Comparison of ENCODE assay signal across 9 mouse cellular contexts in the genomic region with DNA sequence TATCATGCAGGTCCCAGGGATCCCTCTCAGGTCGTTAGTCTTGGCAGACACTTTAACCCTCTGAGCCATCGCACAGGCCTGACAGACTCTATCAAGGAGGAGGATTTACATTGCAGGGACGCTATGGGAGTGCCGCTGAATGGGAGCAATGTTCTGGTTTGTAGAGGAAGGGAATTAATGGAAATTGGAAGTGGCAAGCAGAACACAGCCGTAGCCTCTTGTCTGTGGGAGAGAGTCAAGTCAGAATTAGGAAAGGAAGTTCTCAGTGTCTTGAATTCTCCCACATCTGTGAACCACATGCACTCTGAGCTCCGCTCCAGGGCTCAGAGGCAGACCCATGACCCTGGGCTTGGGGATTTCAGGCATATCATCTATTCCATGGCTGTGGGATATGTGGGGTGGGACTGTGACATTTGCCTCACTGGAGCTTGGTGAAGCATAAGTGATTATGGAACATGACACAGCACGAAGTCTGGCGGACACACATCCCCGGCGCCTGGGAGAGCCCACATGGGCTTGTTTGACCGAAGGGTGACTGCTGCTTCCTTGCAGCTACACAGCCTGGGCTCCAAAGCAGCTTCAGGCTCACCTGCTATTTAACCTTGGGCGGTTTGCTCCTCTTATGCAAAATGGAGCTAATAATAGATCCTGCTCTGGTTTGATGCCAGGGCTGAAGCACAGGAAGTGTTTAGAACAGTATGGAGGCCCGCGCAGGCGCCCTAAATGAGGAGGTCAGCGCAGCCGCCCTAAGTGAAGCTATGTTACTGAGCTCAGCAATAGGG.
DNase-seq lines count a peak whose midpoint lies in the region; ATAC-seq lines count a peak whose summit lies in the region.
"Had no signal": no experiment of that assay in that cellular context is flagged by ENCODE, and none has a peak within 500 bp of the region (broad histone marks: within the 10 kb centered on the region; RNA-seq: fewer than 3 reads in every experiment).

No protein-coding gene starts in this region.

- peak; percentile 39 for DNase-seq in gastrocnemius, adult 18-20 months (ENCODE audit: low spot score)
- no peak for DNase-seq in gastrocnemius, postnatal 25 days
- peak; percentile 75 for DNase-seq in embryonic facial prominence, embryonic 11.5 days (ENCODE audit: low spot score)
- DNase-seq in urinary bladder, postnatal 25 days (ENCODE audit: low spot score): no peak
- DNase-seq in kidney, adult 11 months: no peak
- DNase-seq: liver, embryonic 13.5 days had no signal

- no peaks in the 10 kb centered on the region for H3K36me3 ChIP-seq in embryonic facial prominence, embryonic 11.5 days (replicated peaks; ENCODE audit: control insufficient read depth, insufficient read depth, low read depth, low read length)
- H3K36me3 ChIP-seq in hindbrain, embryonic 12.5 days: no peaks in the 10 kb centered on the region
- H3K36me3 ChIP-seq in neural tube, embryonic 15.5 days: no peaks in the 10 kb centered on the region
- H3K36me3 ChIP-seq: liver, embryonic 13.5 days had no signal

- 51% methylated on average over 17 of the region's 17 CpGs for WGBS in embryonic facial prominence, embryonic 11.5 days
- WGBS in hindbrain, embryonic 12.5 days: 60% methylated on average over 17 of the region's 17 CpGs
- WGBS in neural tube, embryonic 15.5 days: 55% methylated on average over 17 of the region's 17 CpGs

- H3K9ac ChIP-seq in embryonic facial prominence, embryonic 11.5 days (replicated peaks; ENCODE audit: low read length): no peak overlapping the region
- no peak overlapping the region for H3K9ac ChIP-seq in hindbrain, embryonic 12.5 days
- H3K9ac ChIP-seq in neural tube, embryonic 15.5 days (replicated peaks): no peak overlapping the region
- H3K9ac ChIP-seq: liver, embryonic 13.5 days had no signal

- H3K4me2 ChIP-seq in embryonic facial prominence, embryonic 11.5 days (ENCODE audit: low read depth, low read length): no peak overlapping the region
- H3K4me2 ChIP-seq in hindbrain, embryonic 12.5 days (replicated peaks): no peak overlapping the region
- no peak overlapping the region for H3K4me2 ChIP-seq in neural tube, embryonic 15.5 days
- H3K4me2 ChIP-seq: liver, embryonic 13.5 days had no signal

- H3K27ac ChIP-seq in embryonic facial prominence, embryonic 11.5 days (replicated peaks; ENCODE audit: low read depth, low read length): no peak overlapping the region
- H3K27ac ChIP-seq in hindbrain, embryonic 12.5 days: peak overlapping the region; percentile 40; the same call in 1 of the 2 replicates
- no peak overlapping the region for H3K27ac ChIP-seq in neural tube, embryonic 15.5 days (replicated peaks)
- H3K27ac ChIP-seq: liver, embryonic 13.5 days had no signal

- H3K4me1 ChIP-seq in embryonic facial prominence, embryonic 11.5 days (ENCODE audit: control insufficient read depth, insufficient read depth, low read length): no peaks in the 10 kb centered on the region
- H3K4me1 ChIP-seq in hindbrain, embryonic 12.5 days: peaks cover 11% of the 10 kb centered on the region
- H3K4me1 ChIP-seq in neural tube, embryonic 15.5 days: peaks cover 10% of the 10 kb centered on the region

- no peaks in the 10 kb centered on the region for H3K9me3 ChIP-seq in embryonic facial prominence, embryonic 11.5 days (replicated peaks; ENCODE audit: control insufficient read depth, low read length)
- no peaks in the 10 kb centered on the region for H3K9me3 ChIP-seq in hindbrain, embryonic 12.5 days (replicated peaks)
- H3K9me3 ChIP-seq in neural tube, embryonic 15.5 days (replicated peaks): no peaks in the 10 kb centered on the region
- H3K9me3 ChIP-seq: liver, embryonic 13.5 days had no signal

- H3K4me3 ChIP-seq in embryonic facial prominence, embryonic 11.5 days (ENCODE audit: low read depth, low read length): no peak overlapping the region
- no peak overlapping the region for H3K4me3 ChIP-seq in hindbrain, embryonic 12.5 days
- H3K4me3 ChIP-seq in neural tube, embryonic 15.5 days (replicated peaks): no peak overlapping the region
- H3K4me3 ChIP-seq: liver, embryonic 13.5 days had no signal

- peak; percentile 72; the same call in 1 of the 2 replicates for ATAC-seq in embryonic facial prominence, embryonic 11.5 days (replicated peaks; ENCODE audit: insufficient number of reproducible peaks, low FRiP score, low TSS enrichment, low read depth)
- peak; percentile 64 for ATAC-seq in hindbrain, embryonic 12.5 days (ENCODE audit: low FRiP score)
- peak; percentile 29; the same call in 1 of the 2 replicates for ATAC-seq in neural tube, embryonic 15.5 days (ENCODE audit: low FRiP score)
- ATAC-seq in megakaryocyte, adult 5-6 weeks (ENCODE audit: poor library complexity, severe bottlenecking): no peak

- H3K27me3 ChIP-seq in embryonic facial prominence, embryonic 11.5 days (ENCODE audit: control insufficient read depth, insufficient read depth, low read length): no peaks in the 10 kb centered on the region
- no peaks in the 10 kb centered on the region; the same call in 1 of the 2 replicates for H3K27me3 ChIP-seq in hindbrain, embryonic 12.5 days
- H3K27me3 ChIP-seq in neural tube, embryonic 15.5 days (replicated peaks): no peaks in the 10 kb centered on the region

Comparison
In these comparisons a context has a peak if more than half of its experiments do, and no peak if none do; other contexts are left out.
1. DNase-seq: peak in gastrocnemius, adult 18-20 months (single experiment) and embryonic facial prominence, embryonic 11.5 days (single experiment); none in gastrocnemius, postnatal 25 days (single experiment), urinary bladder, postnatal 25 days (single experiment) and kidney, adult 11 months (single experiment).